Comparison of ENCODE assay signal across 10 mouse cellular contexts in genomic region chr13:23464224-23464637, GRCm38 (mm10). TPM values are rescaled to one million over a fixed set of nuclear protein-coding genes. Genes with fewer than 3 reads are reported as not detected.
DNase-seq lines count a peak whose midpoint lies in the region; ATAC-seq and TF ChIP-seq lines count a peak whose summit lies in the region.
"Had no signal": no experiment of that assay in that cellular context is flagged by ENCODE, and none has a peak within 500 bp of the region (broad histone marks: within the 10 kb centered on the region; RNA-seq: fewer than 3 reads in every experiment).

No protein-coding gene starts in this region.

- H3K4me2 ChIP-seq in heart, postnatal 0 days (ENCODE audit: low read depth, low read length), result peak overlapping the region; percentile 77
- peak overlapping the region; percentile 62 for H3K4me2 ChIP-seq in stomach, embryonic 14.5 days (replicated peaks; ENCODE audit: low read depth, low read length)

- ATAC-seq in heart, postnatal 0 days (ENCODE audit: insufficient read depth, low read depth), result 0 out of 2 replicates have a peak, but pooled peaks have one; percentile 44
- ATAC-seq in stomach, embryonic 14.5 days (ENCODE audit: insufficient number of reproducible peaks, insufficient read depth, low FRiP score, low read depth), result no peak
- ATAC-seq: Patski had no signal

- H3K36me3 ChIP-seq in heart, postnatal 0 days (replicated peaks; ENCODE audit: control insufficient read depth, insufficient read depth, low read length), result no peaks in the 10 kb centered on the region
- no peaks in the 10 kb centered on the region for H3K36me3 ChIP-seq in limb, embryonic 10.5 days
- no peaks in the 10 kb centered on the region for H3K36me3 ChIP-seq in midbrain, embryonic 10.5 days
- H3K36me3 ChIP-seq in stomach, embryonic 14.5 days (ENCODE audit: control insufficient read depth, insufficient read depth, low read length), result no peaks in the 10 kb centered on the region

- H3K9ac ChIP-seq in heart, postnatal 0 days (replicated peaks; ENCODE audit: low read depth, low read length), result peak overlapping the region; percentile 41
- H3K9ac ChIP-seq in stomach, embryonic 14.5 days (replicated peaks; ENCODE audit: low read depth, low read length), result peak overlapping the region; percentile 31; the same call in 1 of the 2 replicates

- TF ChIP-seq CTCF in heart, postnatal 0 days (IDR thresholded peaks at IDR 0.05; ENCODE audit: low read depth), result no peak

- peaks cover 17% of the 10 kb centered on the region for H3K4me1 ChIP-seq in heart, postnatal 0 days (ENCODE audit: control insufficient read depth, insufficient read depth)
- H3K4me1 ChIP-seq in limb, embryonic 10.5 days, result peaks cover 28% of the 10 kb centered on the region
- H3K4me1 ChIP-seq in midbrain, embryonic 10.5 days, result peaks cover 31% of the 10 kb centered on the region
- H3K4me1 ChIP-seq in stomach, embryonic 14.5 days (ENCODE audit: control insufficient read depth, insufficient read depth, low read length), result 0 out of 2 replicates have a peak, but pooled peaks cover 3% of the 10 kb centered on the region

- no peaks in the 10 kb centered on the region for H3K27me3 ChIP-seq in heart, postnatal 0 days (ENCODE audit: control insufficient read depth, insufficient read depth, low read length)
- H3K27me3 ChIP-seq in limb, embryonic 10.5 days (ENCODE audit: low read depth, poor library complexity, severe bottlenecking), result 0 out of 2 replicates have a peak, but pooled peaks cover 3% of the 10 kb centered on the region
- H3K27me3 ChIP-seq in midbrain, embryonic 10.5 days (ENCODE audit: low read depth, poor library complexity, severe bottlenecking), result peaks cover 25% of the 10 kb centered on the region
- no peaks in the 10 kb centered on the region for H3K27me3 ChIP-seq in stomach, embryonic 14.5 days (ENCODE audit: control insufficient read depth, insufficient read depth, low read length)
- H3K27me3 ChIP-seq: Patski had no signal

- TF ChIP-seq EP300 in heart, postnatal 0 days (IDR thresholded peaks at IDR 0.05; ENCODE audit: low read depth), result no peak

- peak overlapping the region; percentile 59 for H3K4me3 ChIP-seq in heart, postnatal 0 days (ENCODE audit: low read depth, low read length)
- H3K4me3 ChIP-seq in limb, embryonic 10.5 days, result peak overlapping the region; percentile 67
- H3K4me3 ChIP-seq in midbrain, embryonic 10.5 days, result peak overlapping the region; percentile 66
- peak overlapping the region; percentile 56 for H3K4me3 ChIP-seq in stomach, embryonic 14.5 days (ENCODE audit: low read depth, low read length)

- DNase-seq in gastrocnemius, postnatal 14 days, result peak; percentile 13
- DNase-seq in gastrocnemius, postnatal 25 days, result no peak
- peak; percentile 26 for DNase-seq in T-cell, adult 2 months (ENCODE audit: low spot score)
- peak; percentile 66 for DNase-seq in embryo, embryonic 11 days
- DNase-seq in heart, postnatal 0 days (ENCODE audit: low spot score), result no peak
- peak; percentile 61 for DNase-seq in limb, embryonic 10.5 days (ENCODE audit: low spot score)
- DNase-seq in midbrain, embryonic 10.5 days (ENCODE audit: low spot score), result peak; percentile 73

- WGBS in heart, postnatal 0 days, result 2% methylated on average over 29 of the region's 29 CpGs
- WGBS in limb, embryonic 10.5 days, result under 1% methylated on average over 29 of the region's 29 CpGs
- under 1% methylated on average over 29 of the region's 29 CpGs for WGBS in midbrain, embryonic 10.5 days
- under 1% methylated on average over 29 of the region's 29 CpGs for WGBS in stomach, embryonic 14.5 days

- no peak overlapping the region for H3K27ac ChIP-seq in heart, postnatal 0 days (ENCODE audit: low read depth)
- peak overlapping the region; percentile 66 for H3K27ac ChIP-seq in limb, embryonic 10.5 days
- 0 out of 2 replicates have a peak overlapping the region, but pooled peaks have one; percentile 57 for H3K27ac ChIP-seq in midbrain, embryonic 10.5 days (replicated peaks)
- no peak overlapping the region for H3K27ac ChIP-seq in stomach, embryonic 14.5 days (ENCODE audit: low read length)

- intact Hi-C loops in gastrocnemius, postnatal 14 days (cut with DNase I; ENCODE audit: low total_unique reads), result no loop called here

- no peaks in the 10 kb centered on the region for H3K9me3 ChIP-seq in heart, postnatal 0 days (replicated peaks; ENCODE audit: control insufficient read depth, low read length)
- H3K9me3 ChIP-seq in limb, embryonic 10.5 days (replicated peaks), result no peaks in the 10 kb centered on the region
- H3K9me3 ChIP-seq in midbrain, embryonic 10.5 days (replicated peaks), result no peaks in the 10 kb centered on the region
- H3K9me3 ChIP-seq in stomach, embryonic 14.5 days (ENCODE audit: control insufficient read depth, low read depth, low read length), result no peaks in the 10 kb centered on the region

RNA-seq across cellular contexts. Expression of gene Btn1a1, which starts 1.5 kb away (rescaled TPM):
- not detected for total RNA-seq in gastrocnemius, postnatal 14 days (2021)
- not detected for total RNA-seq in gastrocnemius, postnatal 25 days (2021)
- 0.27 TPM in 1 of 2 replicates, not detected in the other for total RNA-seq in heart, postnatal 0 days (2014; rRNA removed; ENCODE audit: low replicate concordance)
- 0.14 and 0.18 TPM in 2 replicates for polyA plus RNA-seq in heart, postnatal 0 days (2015; fragmentation: Nextera tagmentation; extraction: Ambion mirVana)
- 0.08 and 0.10 TPM in 2 replicates for polyA plus RNA-seq in limb, embryonic 10.5 days (2016; fragmentation: Nextera tagmentation; extraction: Ambion mirVana)
- 0.04 and 0.06 TPM in 2 replicates for polyA plus RNA-seq in midbrain, embryonic 10.5 days (2016; fragmentation: Nextera tagmentation; extraction: Ambion mirVana)
- polyA plus RNA-seq in stomach, embryonic 14.5 days (2014; fragmentation: Nextera tagmentation; extraction: Ambion mirVana), result 0.17 TPM in 1 of 2 replicates, not detected in the other
- total RNA-seq: left cerebral cortex, postnatal 10 days had no signal

RNA-seq across cellular contexts. Expression of gene Btn2a2, which starts 24.4 kb away (rescaled TPM):
- not detected for total RNA-seq in gastrocnemius, postnatal 14 days (2021)
- not detected for total RNA-seq in gastrocnemius, postnatal 25 days (2021)
- total RNA-seq in heart, postnatal 0 days (2014; rRNA removed; ENCODE audit: low replicate concordance), result not detected in 2 replicates
- polyA plus RNA-seq in heart, postnatal 0 days (2015; fragmentation: Nextera tagmentation; extraction: Ambion mirVana), result 0.04 and 0.15 TPM in 2 replicates
- 0.99 and 1.9 TPM in 2 replicates for polyA plus RNA-seq in limb, embryonic 10.5 days (2016; fragmentation: Nextera tagmentation; extraction: Ambion mirVana)
- polyA plus RNA-seq in midbrain, embryonic 10.5 days (2016; fragmentation: Nextera tagmentation; extraction: Ambion mirVana), result 0.26 and 0.38 TPM in 2 replicates
- 0.22 and 0.30 TPM in 2 replicates for polyA plus RNA-seq in stomach, embryonic 14.5 days (2014; fragmentation: Nextera tagmentation; extraction: Ambion mirVana)

RNA-seq across cellular contexts. Expression of gene Abt1, which starts 40.6 kb away (rescaled TPM):
- 1 to 10 TPM; 4.5 to 4.7 TPM for total RNA-seq in gastrocnemius, postnatal 14 days (2021)
- total RNA-seq in gastrocnemius, postnatal 25 days (2021), result 1 to 10 TPM; 2.9 to 3.7 TPM
- 6.7 and 7.4 TPM in 2 replicates for total RNA-seq in heart, postnatal 0 days (2014; rRNA removed; ENCODE audit: low replicate concordance)
- polyA plus RNA-seq in heart, postnatal 0 days (2015; fragmentation: Nextera tagmentation; extraction: Ambion mirVana), result 6.8 and 7.2 TPM in 2 replicates
- 16.9 and 17.1 TPM in 2 replicates for polyA plus RNA-seq in limb, embryonic 10.5 days (2016; fragmentation: Nextera tagmentation; extraction: Ambion mirVana)
- polyA plus RNA-seq in midbrain, embryonic 10.5 days (2016; fragmentation: Nextera tagmentation; extraction: Ambion mirVana), result 14.3 and 14.7 TPM in 2 replicates
- 12.0 and 12.4 TPM in 2 replicates for polyA plus RNA-seq in stomach, embryonic 14.5 days (2014; fragmentation: Nextera tagmentation; extraction: Ambion mirVana)

Comparison
In these comparisons a context has a peak if more than half of its experiments do, and no peak if none do; other contexts are left out.
1. DNase-seq: peak in gastrocnemius, postnatal 14 days (single experiment), T-cell, adult 2 months (single experiment), embryo, embryonic 11 days (single experiment), limb, embryonic 10.5 days (single experiment) and midbrain, embryonic 10.5 days (single experiment); none in gastrocnemius, postnatal 25 days (single experiment) and heart, postnatal 0 days (single experiment).
2. H3K27ac ChIP-seq: peak in limb, embryonic 10.5 days (single experiment) and midbrain, embryonic 10.5 days (single experiment); none in heart, postnatal 0 days (single experiment) and stomach, embryonic 14.5 days (single experiment).
3. Peak in every context shown above with its lines, with median percentiles within 50 percentile points of each other: H3K4me3 ChIP-seq.